Mouse (Mus musculus): ENCODE results near the gene Shroom1.
"Not testable (repeated sequence)": the region's sequence is repeated elsewhere in the genome, so short reads cannot be mapped to it uniquely, and the experiment has no call there.

Shroom1 gene

DNA sequence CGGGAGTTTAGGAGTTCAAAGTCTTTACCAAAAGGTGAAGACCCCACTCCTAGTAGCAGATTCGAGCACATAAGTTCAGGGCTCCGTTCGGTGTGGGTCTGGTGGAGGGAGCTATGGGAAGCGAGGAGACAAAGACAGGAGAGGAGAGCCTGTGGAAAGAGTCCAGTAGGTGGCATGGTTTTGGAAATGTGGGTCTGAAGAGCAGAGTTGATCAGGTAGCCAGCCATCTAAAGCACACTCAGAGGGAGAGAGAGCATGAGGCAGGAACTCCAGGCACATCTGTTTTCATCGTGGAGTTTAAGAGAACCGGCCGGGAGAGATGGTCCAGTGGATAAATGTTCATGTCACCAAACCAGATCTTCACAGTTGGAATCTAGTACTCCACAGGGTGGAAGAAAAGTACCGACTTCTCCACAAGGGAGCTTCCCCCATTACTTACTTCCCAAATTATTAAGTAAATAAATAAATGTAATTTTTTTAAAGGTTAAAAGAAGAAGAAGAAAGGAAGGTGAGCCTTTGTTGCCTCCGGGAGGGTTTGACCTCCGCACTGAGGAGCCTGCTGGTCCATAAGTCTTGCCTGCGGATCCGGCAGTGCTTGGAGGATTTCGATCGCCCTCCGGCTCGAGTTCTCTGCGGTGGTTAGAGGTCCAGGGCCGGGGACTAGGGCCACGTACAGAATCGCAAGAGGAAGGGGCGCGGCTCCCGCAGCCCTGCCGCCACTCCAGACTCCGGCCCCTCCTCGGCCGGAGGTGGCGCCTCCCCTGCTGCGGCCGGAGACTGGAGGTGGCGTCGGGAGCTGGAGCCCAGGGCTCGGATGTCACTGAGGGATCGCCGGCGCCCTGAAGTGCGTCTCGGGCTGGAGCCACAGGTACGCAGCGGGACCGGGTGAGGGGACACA is at the start of gene Shroom1, which contains the start of gene Gm10447:
Gene Shroom1 (plus strand): TSS at position 732 of the 898 bp plus-strand sequence.
Gene Gm10447 (minus strand): TSS at position 637 of the 898 bp plus-strand sequence.
- DNase-seq (ENCODE audit: low spot score in 2 of 2) = peak in 1 of 2 experiments; percentile 21

DNA sequence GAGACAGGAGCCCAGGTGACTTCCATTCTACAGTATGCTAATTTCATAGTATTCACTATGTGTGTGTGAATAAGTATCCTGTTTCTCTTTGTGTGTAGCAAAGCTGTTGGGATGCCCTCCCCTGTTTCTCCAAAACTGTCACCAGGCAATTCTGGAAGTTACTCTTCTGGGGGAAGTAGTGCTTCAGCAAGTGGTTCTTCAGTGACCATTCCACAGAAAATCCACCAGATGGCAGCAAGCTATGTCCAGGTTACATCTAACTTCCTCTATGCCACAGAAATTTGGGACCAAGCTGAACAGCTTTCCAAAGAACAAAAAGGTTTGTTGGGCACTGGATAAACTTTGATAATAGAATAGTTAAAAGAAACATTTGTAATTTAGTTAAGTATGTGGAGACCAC is 45.3 kb upstream of the Shroom1 start:
- DNase-seq (ENCODE audit: low spot score in 2 of 2) = no peak

DNA sequence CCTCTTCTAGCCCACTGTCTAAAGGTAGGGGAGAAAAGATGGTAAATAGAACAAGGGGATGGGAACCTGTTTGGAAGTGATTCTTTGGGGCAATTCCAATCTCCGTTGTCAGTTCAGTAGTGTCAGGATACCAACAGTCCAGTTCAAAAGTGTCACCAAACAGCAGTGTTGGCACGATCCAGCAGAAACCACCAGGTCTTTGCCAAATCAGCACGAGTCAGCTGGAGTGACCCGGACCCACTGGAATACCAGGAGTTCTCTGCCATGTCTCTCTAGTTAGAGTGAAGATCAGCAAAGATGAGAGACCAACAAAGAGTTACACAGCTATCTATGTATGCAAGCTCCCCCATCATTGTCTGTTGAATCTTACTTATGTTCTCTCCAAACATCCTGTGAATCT is 43.1 kb upstream of the Shroom1 start:
- no peak for DNase-seq (ENCODE audit: low spot score in 2 of 2)

DNA sequence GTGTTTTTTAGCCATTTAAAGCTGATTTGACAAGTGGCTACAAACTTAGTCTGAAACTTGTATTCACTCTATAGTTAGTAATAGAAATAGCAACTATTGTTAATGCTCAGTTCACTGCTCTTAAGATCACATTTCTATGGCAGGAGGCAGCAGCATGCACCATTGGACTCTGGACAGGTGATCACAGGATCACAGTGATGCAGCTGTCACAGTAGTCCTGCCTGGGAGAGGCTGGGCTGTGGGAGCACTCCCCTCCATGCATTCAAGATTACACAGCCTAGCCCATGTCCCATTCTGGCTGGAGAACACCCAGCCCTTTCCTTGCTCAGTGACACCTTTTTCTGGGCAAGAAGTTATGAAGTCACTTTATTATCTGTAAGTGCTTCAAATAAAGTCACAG is 39.0 kb upstream of the Shroom1 start:
- no peak for DNase-seq (ENCODE audit: low spot score in 2 of 2)

DNA sequence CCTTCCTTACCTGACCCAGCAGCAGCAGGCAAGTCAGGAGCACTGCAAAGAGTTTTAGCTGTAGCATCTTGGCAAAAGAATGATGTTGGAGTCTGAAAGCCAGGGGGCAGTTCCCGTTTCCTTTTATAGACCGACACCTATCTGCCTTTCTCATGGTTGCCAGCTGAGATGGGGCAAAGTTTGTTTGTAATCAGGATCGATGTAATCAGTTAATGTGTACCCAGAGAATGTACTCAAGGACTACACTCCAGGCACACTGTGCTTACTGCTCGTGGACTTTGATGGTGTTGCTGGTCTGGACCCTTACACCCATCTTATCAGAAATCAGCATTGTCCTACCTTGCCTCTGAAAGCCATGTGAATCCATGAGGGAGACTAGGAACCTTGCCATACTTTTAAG is 34.0 kb upstream of the Shroom1 start, which contains the start of gene Leap2:
Gene Leap2 (minus strand): TSS at position 135 of the 400 bp plus-strand sequence.
- no peak for DNase-seq (ENCODE audit: low spot score in 2 of 2)

DNA sequence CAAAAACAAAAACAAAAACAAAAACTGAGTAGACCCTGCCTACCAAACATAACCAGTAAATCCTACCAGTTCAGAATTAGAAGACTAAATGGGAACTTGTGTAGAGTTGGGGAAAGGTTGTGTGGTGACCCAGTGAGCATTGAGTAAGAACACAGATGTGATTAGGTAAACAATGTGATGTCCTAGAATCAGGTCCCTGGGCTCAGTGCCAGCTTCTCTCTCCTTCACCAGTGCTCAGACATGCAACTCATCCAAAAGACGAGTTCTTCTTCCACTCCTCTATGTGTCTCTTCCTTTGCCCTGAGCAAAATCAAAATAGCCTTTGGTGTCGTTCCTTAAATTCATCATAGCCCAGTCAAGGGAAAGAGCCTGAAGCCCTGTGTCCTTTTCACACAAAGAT is 32.2 kb upstream of the Shroom1 start:
- DNase-seq (ENCODE audit: low spot score in 2 of 2) = no peak

DNA sequence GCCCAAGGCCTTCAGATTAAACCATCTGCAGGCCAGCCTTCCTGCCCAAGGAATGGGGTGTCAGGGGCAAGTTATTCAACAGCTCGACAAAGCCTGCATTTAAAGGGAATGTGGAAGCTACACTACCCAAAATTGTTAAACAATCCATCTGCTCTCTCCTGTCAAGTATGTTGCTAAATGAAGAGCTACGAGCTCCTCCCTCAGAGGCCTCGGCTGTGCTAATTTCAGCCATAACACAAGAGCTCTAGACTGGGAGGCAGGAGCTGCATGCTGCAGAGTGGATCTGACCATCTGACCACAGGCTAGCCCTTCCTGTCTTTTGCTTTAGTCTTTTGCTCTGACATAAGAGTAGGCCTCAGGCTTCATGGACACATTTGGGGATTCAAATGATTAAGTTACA is 31.8 kb upstream of the Shroom1 start:
- no peak for DNase-seq (ENCODE audit: low spot score in 2 of 2)

DNA sequence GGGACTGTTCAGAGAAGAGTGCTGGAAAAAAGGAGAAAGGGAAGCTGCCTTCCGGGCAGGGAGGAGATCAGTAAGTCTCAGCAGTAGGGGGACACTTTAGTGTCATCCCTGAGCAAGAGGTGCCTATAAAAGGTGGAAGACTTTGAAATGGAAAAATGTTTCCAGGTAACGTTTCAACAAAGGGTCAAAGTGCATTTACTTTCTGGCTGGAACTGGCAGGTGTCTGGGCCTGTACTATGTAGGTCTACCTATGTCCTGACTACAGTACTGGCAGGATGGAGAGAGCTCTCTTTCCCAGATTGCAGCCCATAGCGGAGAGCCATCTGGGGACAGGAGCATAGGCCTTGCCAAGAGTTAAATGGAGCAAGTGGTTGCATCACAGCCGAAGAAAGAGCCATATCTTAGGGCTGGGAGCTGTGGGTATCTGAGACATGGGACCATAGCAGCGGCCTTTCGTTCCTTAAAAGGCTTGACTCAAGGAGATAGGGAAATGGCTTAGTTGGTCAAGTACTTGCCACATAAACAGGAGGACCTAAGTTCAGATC is 31.2 kb upstream of the Shroom1 start:
- DNase-seq (ENCODE audit: low spot score in 2 of 2) = no peak

DNA sequence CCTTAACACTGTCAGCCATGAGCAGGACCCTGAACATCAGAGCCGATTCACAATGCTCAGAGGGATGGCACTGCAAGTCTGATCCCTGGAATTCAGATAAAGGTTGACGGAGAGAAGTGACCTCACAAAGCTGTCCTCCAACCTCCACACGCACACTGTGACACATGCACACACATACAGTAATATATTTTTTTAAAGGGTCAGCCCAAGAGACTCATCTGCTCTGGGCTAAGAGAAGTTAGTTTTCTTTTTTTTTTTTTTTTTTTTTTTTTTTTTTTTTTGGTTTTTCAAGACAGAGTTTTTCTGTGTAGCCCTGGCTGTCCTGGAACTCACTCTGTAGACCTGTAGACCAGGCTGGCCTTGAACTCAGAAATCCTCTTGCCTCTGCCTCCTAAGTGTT is 30.1 kb upstream of the Shroom1 start:
- DNase-seq (ENCODE audit: low spot score in 2 of 2) = not testable (repeated sequence)

DNA sequence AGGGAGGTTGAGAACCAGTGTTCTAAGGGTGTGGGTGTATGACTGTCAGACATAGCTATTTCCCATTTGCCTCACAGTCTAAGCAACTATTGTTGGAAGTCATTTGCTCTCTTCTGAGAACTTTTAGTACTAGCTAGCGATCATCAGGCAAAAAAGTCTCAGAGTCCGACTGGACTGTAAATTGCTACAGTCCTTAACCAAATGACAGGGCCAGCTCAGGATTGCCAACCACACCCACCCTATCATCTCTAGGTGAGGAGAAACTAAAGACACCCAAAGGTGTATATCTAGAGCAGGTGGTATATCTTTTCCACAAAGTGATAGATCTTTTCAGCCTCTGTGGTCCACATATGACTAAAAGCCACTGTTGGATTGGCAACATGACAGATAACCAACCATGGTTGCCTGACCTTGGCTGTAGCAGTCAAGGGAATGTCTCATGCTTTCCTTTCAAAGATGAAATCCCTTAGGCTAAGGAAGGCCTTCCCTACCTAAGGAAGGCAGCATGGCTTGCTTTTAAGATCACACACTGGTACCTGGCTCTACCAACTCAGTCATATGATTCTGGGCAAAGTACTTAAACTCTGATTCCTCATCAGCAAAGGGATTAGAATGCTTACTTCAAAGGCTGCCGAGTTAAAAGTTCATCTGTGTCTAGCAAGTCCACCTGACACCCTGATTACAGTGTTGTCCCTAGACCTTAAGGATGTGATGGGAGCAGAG is 28.9 kb upstream of the Shroom1 start:
- DNase-seq (ENCODE audit: low spot score in 2 of 2) = no peak

DNA sequence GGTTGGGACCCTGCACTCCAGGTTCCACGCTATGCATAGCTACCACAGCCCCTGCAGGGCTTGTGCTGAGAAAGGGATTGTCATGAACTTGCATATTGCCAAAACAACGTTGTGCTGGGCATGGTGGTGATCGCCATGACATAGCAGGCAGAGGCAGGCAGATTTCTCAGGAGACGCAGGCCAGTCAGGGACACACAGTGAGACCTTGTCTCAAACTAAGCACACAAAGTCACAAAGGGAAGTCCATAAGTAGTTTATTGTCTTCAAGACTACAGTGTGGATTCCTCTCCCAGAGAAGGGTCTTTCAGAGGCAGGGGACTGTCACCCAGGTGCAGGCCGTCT is 28.3 kb upstream of the Shroom1 start:
- DNase-seq (ENCODE audit: low spot score in 2 of 2) = no peak

DNA sequence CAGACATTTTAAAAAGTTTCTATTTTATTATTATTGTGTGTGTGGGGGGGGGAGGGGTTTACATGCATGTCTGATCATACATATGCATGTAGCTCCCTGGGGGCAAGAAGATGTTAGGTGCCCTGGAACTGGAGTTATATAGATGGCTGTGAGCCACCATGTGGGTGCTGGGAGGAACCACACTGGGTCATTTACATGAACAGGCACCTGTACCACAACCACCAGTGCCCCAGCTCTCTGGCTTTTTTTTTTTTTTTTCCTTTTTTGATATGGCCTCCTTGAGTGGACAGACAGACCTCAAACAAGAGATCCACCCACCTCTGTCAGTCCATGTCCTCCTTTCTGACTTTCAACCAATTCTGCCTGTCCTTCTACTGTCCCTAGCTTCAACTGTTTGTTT is 27.8 kb upstream of the Shroom1 start:
- DNase-seq (ENCODE audit: low spot score in 2 of 2) = no peak

DNA sequence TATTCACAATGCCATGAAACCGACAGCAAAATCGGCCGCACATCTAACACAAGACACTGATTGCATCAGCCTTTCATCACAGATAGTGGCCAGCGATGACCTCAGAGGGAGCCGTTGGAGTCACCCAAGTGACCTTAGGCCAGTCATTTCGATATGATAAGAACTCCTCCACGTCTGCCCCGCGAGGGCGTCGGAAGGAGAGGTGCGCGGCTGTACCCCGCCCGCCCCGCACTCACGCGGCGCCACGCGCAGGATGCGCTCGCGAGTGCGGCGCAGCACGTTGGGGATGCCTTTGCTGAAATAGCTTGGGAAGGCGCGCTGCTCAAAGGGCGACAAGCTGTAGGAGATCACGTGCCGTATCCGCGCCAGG is 26.7 kb upstream of the Shroom1 start:
- no peak for DNase-seq (ENCODE audit: low spot score in 2 of 2)

DNA sequence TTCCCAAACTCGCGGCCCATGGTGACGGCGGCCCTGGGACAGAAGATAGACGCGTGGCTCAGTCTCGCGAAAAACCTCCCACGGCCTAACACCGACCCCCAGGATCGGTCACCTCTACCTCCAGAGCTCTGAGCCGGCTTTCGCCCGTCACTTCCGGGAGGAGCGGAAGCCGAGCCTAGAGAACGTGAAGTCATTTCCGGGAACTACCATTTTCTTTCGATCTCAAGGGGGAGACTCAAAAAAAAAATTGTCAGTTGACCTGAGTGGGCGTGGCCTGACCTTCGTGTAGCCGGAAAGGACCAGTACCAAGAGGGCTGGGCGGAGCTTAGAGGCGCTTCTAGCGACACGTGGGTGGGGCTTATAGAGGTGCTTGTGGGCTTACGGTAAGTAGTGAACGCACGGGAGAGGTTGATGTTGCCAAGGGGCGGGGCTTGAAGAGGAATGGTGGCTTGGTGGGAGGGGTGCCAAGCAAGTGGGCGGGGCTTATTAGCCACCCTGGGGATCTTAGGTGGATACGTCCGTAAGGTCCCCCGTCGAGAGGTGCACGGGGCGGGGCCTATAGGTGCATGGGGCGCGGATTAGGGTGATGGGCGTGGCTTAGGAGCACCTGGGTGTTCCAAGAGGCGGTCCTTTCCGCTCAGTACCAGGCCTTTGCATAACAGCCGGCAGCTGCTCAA is 26.2 kb upstream of the Shroom1 start, which contains the start of the genes Uqcrq and Gdf9:
Gene Uqcrq (minus strand): TSS at position 162 of the 677 bp plus-strand sequence.
Gene Gdf9 (plus strand): TSS at position 354 of the 677 bp plus-strand sequence.
- peak; percentile 96 to 99 for DNase-seq (ENCODE audit: low spot score in 2 of 2)

DNA sequence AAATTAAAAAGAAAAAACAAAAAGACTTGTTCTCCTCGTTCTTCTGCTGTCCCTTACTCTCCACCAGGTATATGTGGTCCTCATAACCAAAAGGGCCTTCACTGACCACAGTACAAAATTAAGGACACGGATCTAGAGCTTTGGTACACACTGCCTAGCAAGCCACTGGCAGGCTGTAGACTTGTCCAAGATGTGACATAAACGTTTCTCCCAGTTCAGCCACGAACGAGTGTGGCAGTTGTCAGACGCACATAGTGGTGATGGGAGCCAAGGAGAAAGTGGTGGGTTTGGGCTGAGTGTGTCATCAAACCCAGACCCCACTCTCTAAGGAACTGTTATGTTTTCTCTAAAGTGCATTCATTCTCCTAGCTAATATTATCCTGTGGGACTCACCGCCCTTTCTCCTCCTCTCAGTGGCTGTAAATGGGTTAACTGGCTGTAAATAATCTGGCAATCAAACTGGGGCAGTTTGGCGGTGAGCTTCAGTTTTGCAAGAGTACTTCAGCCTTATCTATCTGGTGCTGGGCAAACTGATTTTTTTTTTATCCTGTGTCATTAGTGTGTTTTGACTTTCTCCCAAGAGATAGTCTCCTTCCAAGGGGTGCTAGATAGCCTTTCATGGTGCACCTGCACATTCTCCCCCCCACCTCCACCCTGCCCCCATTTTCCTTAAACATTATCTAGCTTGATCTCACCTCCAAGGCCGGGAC is 25.5 kb upstream of the Shroom1 start:
- DNase-seq (ENCODE audit: low spot score in 2 of 2) = no peak

DNA sequence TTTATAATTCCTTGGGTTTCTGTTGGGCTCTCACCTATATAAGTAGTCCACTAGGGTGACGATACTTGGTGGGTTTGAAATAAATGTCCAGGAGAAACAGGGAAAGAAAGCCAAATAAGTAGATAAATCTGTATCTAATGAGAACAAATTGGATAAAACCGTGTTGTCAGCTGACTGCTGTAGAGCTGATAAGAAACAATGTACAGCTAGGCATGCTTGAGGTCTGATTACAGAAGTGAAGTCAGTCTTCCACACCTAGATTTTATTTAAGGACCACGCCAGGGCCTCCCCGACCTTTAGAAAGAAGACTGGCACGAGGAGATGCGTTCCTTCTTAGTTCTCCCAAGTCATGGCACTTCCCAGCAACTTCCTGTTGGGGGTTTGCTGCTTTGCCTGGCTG is 23.9 kb upstream of the Shroom1 start:
- DNase-seq (ENCODE audit: low spot score in 2 of 2) = no peak

DNA sequence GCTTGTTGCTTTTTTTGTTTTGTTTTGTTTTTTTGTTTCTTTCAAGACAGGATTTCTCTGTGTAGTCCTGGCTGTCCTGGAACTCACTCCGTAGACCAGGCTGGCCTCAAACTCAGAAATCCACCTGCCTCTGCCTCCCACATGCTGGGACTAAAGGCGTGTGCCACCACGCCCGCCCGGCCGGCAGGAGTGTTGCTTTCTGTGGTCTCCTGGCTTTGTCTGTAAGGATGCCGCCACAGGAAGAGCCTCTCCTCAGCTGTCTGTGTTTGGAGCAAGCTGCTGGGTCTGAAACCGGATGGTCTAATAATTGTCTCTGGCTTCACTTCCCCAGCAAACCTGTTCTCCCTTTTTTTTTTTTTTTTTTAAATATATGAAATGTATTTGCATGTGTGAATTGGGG is 21.5 kb upstream of the Shroom1 start:
- DNase-seq (ENCODE audit: low spot score in 2 of 2) = no peak

DNA sequence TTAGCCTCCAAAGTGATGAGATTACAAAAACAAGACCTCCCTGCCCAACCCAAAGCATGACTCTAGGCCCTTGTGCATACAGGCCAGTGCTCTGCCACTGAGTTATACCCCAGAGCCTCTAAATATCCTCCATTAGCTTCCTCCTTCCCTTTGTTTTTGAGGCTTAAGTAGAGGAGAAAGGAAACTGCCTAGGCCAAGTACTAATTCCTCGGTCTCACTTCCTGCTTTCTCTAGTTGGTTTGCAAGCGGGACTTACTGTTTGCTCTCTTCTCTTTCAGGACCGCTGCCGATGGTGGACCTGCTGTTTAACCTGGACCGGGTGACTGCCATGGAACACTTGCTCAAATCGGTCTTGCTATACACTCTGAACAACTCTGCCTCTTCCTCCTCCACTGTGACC is 20.7 kb upstream of the Shroom1 start:
- no peak for DNase-seq (ENCODE audit: low spot score in 2 of 2)

DNA sequence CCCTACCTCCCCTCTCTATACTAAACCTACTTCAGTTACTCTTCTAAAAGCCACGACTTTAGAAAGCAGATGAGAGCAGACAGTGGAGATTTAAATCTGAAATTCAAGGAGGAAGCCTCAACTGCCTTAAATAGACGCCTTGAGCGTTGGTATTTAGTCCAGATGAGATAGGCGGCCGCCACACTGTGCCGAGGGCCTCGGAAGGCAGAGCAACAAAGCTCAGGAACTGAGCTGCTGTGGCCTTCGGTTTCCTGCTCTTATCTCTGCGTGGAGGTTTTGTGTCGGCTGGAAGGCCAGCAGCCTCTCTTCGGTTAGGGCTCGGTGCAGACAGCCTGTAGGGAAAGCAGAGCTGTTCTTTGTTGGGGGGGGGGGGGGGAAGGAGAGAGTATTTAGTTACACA is 15.1 kb upstream of the Shroom1 start:
- no peak for DNase-seq (ENCODE audit: low spot score in 2 of 2)

DNA sequence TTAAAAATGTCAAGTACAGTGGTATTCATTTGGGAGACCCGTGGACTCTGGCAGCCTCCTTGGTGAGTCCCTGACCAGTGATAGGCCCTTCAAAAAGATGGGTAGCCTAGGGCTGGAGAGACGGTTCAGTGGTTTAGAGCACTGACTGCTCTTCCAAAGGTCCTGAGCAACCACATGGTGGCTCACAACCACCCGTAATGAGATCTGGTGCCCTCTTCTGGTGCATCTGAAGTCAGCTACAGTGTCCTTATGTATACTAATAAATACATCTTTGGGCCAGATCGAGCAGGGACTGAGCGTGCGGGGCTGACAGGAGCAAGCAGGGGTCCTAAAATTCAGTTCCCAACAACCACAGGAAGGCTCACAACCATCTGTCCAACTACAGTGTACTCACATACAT is 13.1 kb upstream of the Shroom1 start:
- DNase-seq (ENCODE audit: low spot score in 2 of 2) = peak in 1 of 2 experiments; percentile 57

DNA sequence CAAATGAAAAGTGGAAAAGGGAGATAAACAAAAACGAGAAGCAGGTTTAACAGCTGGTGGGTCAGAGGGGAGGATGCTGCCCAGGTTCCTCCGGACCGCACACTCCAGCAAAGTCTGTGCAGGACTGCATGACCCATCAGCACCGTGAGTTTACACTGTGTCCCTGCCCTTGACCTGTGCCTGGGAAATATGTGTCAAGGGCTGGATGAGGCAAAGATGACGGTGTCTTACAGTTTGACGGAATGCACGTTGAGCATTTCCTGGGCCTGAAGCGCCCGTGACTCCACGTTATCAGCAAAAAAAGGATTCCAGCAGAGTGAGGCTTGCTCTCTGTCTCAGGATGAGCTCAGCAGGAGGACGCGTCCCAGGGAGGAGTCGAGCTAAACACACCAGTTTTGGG is 11.4 kb upstream of the Shroom1 start:
- DNase-seq (ENCODE audit: low spot score in 2 of 2) = no peak

Data from spleen, postnatal 10 days (tissue).